In the genomic region with DNA sequence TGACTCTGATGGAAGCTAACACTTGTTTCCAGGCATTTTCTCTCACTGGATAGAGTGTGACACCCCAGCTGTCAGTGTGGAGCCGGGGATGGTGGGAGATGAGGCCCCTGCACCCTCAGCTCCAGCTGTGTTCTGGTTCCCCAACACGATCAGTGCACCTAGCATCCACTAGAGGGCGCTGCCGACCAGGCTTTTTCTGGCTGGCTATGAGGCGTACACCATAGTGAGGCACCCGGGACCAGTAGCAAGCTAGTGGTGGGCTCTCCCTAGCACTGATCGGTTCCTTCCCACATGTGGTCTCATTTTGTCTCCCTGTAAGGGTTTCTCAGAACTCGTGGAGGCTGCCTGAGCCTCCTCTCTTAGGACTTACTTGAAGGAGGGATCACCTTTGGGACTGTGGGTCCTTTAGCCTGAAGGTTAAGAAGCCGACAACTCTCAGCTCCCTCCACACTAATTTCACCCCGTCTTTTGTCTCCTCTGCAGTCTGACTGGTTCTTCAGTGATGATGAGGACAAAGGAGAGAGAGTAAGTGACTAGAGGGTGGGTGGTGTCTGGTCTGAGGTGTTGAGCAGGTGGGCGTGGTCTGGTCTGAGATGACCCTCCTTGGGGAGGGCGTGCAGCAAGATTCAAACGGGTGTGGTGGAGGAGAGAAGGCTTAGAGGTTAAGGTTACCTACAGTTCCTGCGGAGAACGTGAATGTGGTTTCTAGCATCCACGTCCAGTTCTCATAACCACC, we compare ENCODE assay signal across 8 mouse cellular contexts. TPM values are rescaled to one million over a fixed set of nuclear protein-coding genes. Genes with fewer than 3 reads are reported as not detected.
DNase-seq lines count a peak whose midpoint lies in the region; ATAC-seq lines count a peak whose summit lies in the region.

No protein-coding gene starts in this region.

- peak; percentile 56 for DNase-seq in urinary bladder, adult 2 months (ENCODE audit: low spot score)
- DNase-seq in urinary bladder, postnatal 10 days (ENCODE audit: low spot score), result no peak
- peak; percentile 87 to 89 for DNase-seq in cerebellum, postnatal 10 days
- DNase-seq in gastrocnemius, postnatal 10 days, result peak; percentile 81
- DNase-seq in kidney, adult 9 months, result peak; percentile 81
- DNase-seq in liver, embryonic 13.5 days, result peak; percentile 56
- DNase-seq in neural tube, embryonic 11.5 days (ENCODE audit: low spot score), result peak; percentile 86
- DNase-seq in thymus, adult 18-20 months, result peak; percentile 62 to 64

- no peaks in the 10 kb centered on the region for H3K27me3 ChIP-seq in liver, embryonic 13.5 days
- H3K27me3 ChIP-seq in neural tube, embryonic 11.5 days (ENCODE audit: control insufficient read depth, insufficient read depth, low read length), result no peaks in the 10 kb centered on the region

- no peak overlapping the region for H3K9ac ChIP-seq in liver, embryonic 13.5 days
- H3K9ac ChIP-seq in neural tube, embryonic 11.5 days (ENCODE audit: low read length), result no peak overlapping the region

- no peak overlapping the region for H3K4me3 ChIP-seq in liver, embryonic 13.5 days (replicated peaks)
- H3K4me3 ChIP-seq in neural tube, embryonic 11.5 days (ENCODE audit: low read depth, low read length), result no peak overlapping the region

- peak; percentile 52 for ATAC-seq in liver, embryonic 13.5 days (ENCODE audit: low read depth)
- ATAC-seq in neural tube, embryonic 11.5 days (ENCODE audit: insufficient read depth, low FRiP score, low TSS enrichment), result peak; percentile 69

- H3K4me1 ChIP-seq in liver, embryonic 13.5 days (replicated peaks), result 0 out of 2 replicates have a peak, but pooled peaks cover 2% of the 10 kb centered on the region
- no peaks in the 10 kb centered on the region for H3K4me1 ChIP-seq in neural tube, embryonic 11.5 days (ENCODE audit: control insufficient read depth, insufficient read depth, low read length)

- no peak overlapping the region for H3K4me2 ChIP-seq in liver, embryonic 13.5 days
- H3K4me2 ChIP-seq in neural tube, embryonic 11.5 days (ENCODE audit: low read depth), result no peak overlapping the region

- no peaks in the 10 kb centered on the region for H3K9me3 ChIP-seq in liver, embryonic 13.5 days (replicated peaks)
- no peaks in the 10 kb centered on the region for H3K9me3 ChIP-seq in neural tube, embryonic 11.5 days (ENCODE audit: control insufficient read depth, low read length)

- WGBS in liver, embryonic 13.5 days (ENCODE audit: insufficient replicate concordance), result 45% methylated on average over 16 of the region's 16 CpGs
- 21% methylated on average over 16 of the region's 16 CpGs for WGBS in neural tube, embryonic 11.5 days

- peaks cover 98% of the 10 kb centered on the region for H3K36me3 ChIP-seq in liver, embryonic 13.5 days
- no peaks in the 10 kb centered on the region for H3K36me3 ChIP-seq in neural tube, embryonic 11.5 days (ENCODE audit: control insufficient read depth, insufficient read depth, low read length)

- H3K27ac ChIP-seq in liver, embryonic 13.5 days, result no peak overlapping the region
- H3K27ac ChIP-seq in neural tube, embryonic 11.5 days (ENCODE audit: low read depth, low read length), result no peak overlapping the region

RNA-seq across cellular contexts. Expression of a gene that starts 10.4 kb away (rescaled TPM):
- polyA plus RNA-seq in urinary bladder, adult 2 months (2012; rRNA removed), result not detected in 2 replicates
- not detected for total RNA-seq in gastrocnemius, postnatal 10 days (2021)
- polyA plus RNA-seq in liver, embryonic 13.5 days (2015; fragmentation: Nextera tagmentation; extraction: Ambion mirVana), result 0.75 and 0.81 TPM in 2 replicates
- polyA plus RNA-seq in neural tube, embryonic 11.5 days (2014; fragmentation: Nextera tagmentation; extraction: Ambion mirVana), result not detected in 2 replicates
